Mouse (Mus musculus) C2C12 (cell line): ENCODE measurements around the gene R3hdm1.

ENCODE experiments used
- CEBPB ChIP-seq: IDR thresholded peaks from one replicate; pipeline ENCODE4 v1.6.1; 2011; ENCODE audit warnings: low read depth, mild to moderate bottlenecking, control low read depth, moderate library complexity
- CTCF ChIP-seq: IDR thresholded peaks from one replicate; pipeline ENCODE4 v1.5.1; 2011; ENCODE audit not compliant: control insufficient read depth, insufficient read depth, insufficient read length
- MAX ChIP-seq: IDR thresholded peaks from one replicate; pipeline ENCODE4 v1.6.1; 2011; ENCODE audit warnings: mild to moderate bottlenecking, control low read depth
- USF1 ChIP-seq: IDR thresholded peaks from one replicate; pipeline ENCODE4 v1.6.1; 2011; ENCODE audit warnings: low read depth, mild to moderate bottlenecking, control low read depth, moderate library complexity

- TF ChIP-seq USF1 (no peak), CTCF (no peak), MAX (no peak), CEBPB (no peak)
Measured at GRCm38 (mm10) chr1:128166956-128167355, 63.9 kb downstream of the R3hdm1 start.
